Mouse (Mus musculus) cortical plate, adult 2 months (tissue): ENCODE results near the gene Ofd1. TPM values are rescaled to one million over a fixed set of nuclear protein-coding genes. Genes with fewer than 3 reads are reported as not detected.

Experiments used
- H3K27ac ChIP-seq: fragments of 200-500 bp; 2 replicates; pipeline ENCODE4 v1.5.1; 2012; ENCODE audit warnings: low read length, control low read depth, inconsistent platforms; ENCODE audit not compliant: insufficient read depth
- H3K4me1 ChIP-seq: fragments of 200-500 bp; 2 replicates; pipeline ENCODE4 v1.6.1; 2011; ENCODE audit warnings: low read length; ENCODE audit not compliant: control insufficient read depth, insufficient read depth
- H3K4me3 ChIP-seq: fragments of 200-500 bp; 2 replicates; pipeline ENCODE4 v1.5.1; 2011; ENCODE audit warnings: mild to moderate bottlenecking, low read length, control low read depth; ENCODE audit not compliant: insufficient read depth
- CTCF ChIP-seq: fragments of 200-500 bp; IDR thresholded peaks from 2 replicates; pipeline ENCODE4 v1.5.1; 2011; ENCODE audit warnings: mild to moderate bottlenecking, control low read depth, low read length; ENCODE audit not compliant: insufficient read depth; ENCODE audit errors: extremely low read depth
- POLR2A ChIP-seq: fragments of 200-500 bp; IDR thresholded peaks from 2 replicates; pipeline ENCODE4 v1.6.1; 2011; ENCODE audit warnings: mild to moderate bottlenecking, low read length, control low read depth; ENCODE audit not compliant: insufficient read depth; ENCODE audit errors: extremely low read depth
- polyA plus RNA-seq: library from polyadenylated mRNA; depleted of rRNA; stranded (reverse); fragments of >200 nt; gene quantifications from 2 replicates; pipeline ENCODE4 v1.2.3, GENCODE M21; 2012; rRNA removed

The Ofd1 gene
- polyA plus RNA-seq, 1 experiment, result 4.5 TPM

DNA sequence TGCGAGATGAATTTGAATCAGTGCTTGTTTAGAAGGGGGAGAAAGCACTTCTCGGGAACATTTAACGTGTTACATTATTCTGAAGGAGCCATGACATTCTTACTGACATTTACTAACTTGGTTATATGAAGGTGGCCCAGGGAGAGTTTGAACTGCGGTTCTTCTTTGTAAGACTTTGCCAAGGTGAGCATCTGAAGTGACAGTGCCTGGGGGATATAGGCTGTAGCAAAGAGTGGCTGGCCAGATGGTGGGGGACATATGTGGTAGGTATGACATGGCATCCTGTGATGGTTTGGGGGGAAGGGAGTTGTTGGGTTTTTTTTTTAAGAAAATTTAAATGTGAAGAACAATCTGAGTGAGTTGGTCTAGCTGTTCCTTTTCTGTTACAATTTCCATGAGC, 91.9 kb downstream of the Ofd1 start:
- Histone ChIP-seq H3K27ac (peak overlapping the region; percentile 77; the same call in 1 of the 2 replicates), H3K4me1 (peaks cover 2% of the 10 kb centered on the region), H3K4me3 (peak overlapping the region; percentile 66)
- TF ChIP-seq CTCF (no peak), POLR2A (no peak)

DNA sequence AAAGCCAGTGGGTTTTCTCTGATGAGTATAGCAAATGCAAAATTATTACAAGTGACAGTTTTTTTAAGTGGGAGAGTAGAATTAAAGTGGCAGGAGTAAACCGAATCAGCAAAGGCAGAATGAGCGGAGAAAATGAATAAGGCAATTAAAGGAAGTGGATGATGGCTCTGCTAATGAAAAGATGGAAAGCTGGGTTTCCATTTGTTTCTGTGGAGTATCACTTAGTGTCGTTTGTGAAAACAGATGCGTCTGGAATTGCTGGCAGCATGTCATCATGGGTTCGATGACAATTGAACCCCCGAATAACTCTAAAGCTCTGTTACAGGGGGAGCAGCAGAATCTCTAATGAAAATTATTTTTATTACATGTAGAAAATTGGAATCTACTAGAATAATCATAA, 92.4 kb downstream of the Ofd1 start:
- Histone ChIP-seq H3K27ac (peak overlapping the region; percentile 59; the same call in 1 of the 2 replicates), H3K4me3 (peak overlapping the region; percentile 66), H3K4me1 (peaks cover 2% of the 10 kb centered on the region; the same call in 1 of the 2 replicates)
- TF ChIP-seq CTCF (no peak), POLR2A (no peak)

DNA sequence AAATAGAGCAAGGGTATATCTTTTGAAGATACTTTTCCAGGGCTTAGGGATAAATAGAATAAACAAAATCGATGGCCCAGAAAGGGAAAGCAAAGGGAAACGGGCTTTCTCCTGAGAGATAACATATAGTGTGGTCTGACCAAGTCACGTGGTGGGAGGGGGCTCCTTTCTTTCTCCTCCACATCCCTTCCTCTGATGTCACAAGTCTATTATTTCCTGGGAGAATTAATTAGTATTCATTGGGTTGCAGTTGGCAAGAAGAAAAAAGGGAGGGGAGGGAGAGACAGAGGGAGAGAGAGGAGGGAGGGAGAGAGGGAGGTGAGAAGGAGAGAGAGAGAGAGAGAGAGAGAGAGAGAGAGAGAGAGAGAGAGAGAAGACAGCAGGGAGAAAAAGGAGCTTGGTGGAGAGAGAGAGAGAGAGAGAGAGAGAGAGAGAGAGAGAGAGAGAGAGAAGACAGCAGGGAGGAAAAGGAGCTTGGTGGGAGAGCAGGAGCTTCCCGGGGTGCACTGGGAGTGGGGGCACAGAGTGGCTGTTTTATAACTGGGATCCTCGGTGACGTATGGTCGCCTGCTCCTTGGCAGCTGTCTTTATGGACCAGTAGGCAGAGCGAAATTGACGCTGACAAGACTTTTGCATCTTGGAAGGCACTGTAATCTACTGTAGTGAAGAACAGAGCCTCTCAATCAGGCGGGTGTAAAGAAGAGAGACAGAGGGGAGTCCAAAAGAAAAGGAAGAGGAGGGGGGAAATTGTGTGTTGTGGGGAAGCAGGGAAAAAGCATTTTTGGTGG, 96.1 kb downstream of the Ofd1 start:
- Histone ChIP-seq H3K4me1 (peaks cover 3% of the 10 kb centered on the region), H3K27ac (peak overlapping the region; percentile 99)

DNA sequence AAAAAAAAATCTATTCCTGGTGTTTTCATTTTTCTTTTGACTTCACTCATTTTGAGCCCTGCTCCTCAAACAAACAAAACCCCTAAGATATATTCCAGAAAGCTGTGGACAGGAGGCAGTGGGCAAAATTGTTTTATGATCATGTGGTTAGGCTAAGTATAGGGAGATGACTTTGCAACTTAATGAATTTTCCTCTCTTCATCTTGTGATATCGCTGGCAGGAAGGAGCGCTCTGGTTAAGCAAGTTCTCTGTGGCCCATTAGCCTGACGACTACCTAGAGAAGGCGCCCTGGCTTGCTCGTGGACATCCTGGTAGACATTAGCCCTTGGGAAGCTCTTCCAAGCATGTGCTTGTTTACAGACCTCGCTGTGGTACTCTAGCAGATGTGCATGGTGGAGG, 98.7 kb downstream of the Ofd1 start:
- no peak overlapping the region for H3K27ac ChIP-seq
- peaks cover 5% of the 10 kb centered on the region for H3K4me1 ChIP-seq
- no peak overlapping the region for H3K4me3 ChIP-seq
- TF ChIP-seq CTCF, result no peak
- TF ChIP-seq POLR2A, result no peak

More for the DNA sequence above, 96.1 kb downstream of the Ofd1 start:
- peak overlapping the region; percentile 66 for H3K4me3 ChIP-seq
- no peak for TF ChIP-seq CTCF
- peak; percentile 74 for TF ChIP-seq POLR2A

Other genes with a start within 250 kb of the Ofd1 start
- gene Gpm6b, start 201.8 kb downstream of the Ofd1 start, polyA plus RNA-seq, result 609 and 616 TPM in 2 replicates
- 52.6 and 53.7 TPM in 2 replicates for gene Trappc2, start 130 bp downstream of the Ofd1 start, polyA plus RNA-seq
- 33.4 and 34.2 TPM in 2 replicates for gene Rab9, start 39.2 kb upstream of the Ofd1 start, polyA plus RNA-seq
- gene Tceanc, start 77.9 kb upstream of the Ofd1 start, polyA plus RNA-seq, result 1.3 and 1.4 TPM in 2 replicates
- 1.7 and 2.1 TPM in 2 replicates for gene Egfl6, start 145.0 kb upstream of the Ofd1 start, polyA plus RNA-seq